Mouse (Mus musculus) c-Kit-negative CD71-positive TER-119-positive erythroid progenitor cells, embryonic 14.5 days (primary cell): ENCODE data around the gene Clcn3.
"Not testable (repeated sequence)": the region's sequence is repeated elsewhere in the genome, so short reads cannot be mapped to it uniquely, and the experiment has no call there.

Experiments used
- DNase-seq: peaks from one replicate; pipeline ENCODE4 v3.0.0-alpha.2; 2013; ENCODE audit warnings: low read depth, low spot score

Clcn3 gene

DNA sequence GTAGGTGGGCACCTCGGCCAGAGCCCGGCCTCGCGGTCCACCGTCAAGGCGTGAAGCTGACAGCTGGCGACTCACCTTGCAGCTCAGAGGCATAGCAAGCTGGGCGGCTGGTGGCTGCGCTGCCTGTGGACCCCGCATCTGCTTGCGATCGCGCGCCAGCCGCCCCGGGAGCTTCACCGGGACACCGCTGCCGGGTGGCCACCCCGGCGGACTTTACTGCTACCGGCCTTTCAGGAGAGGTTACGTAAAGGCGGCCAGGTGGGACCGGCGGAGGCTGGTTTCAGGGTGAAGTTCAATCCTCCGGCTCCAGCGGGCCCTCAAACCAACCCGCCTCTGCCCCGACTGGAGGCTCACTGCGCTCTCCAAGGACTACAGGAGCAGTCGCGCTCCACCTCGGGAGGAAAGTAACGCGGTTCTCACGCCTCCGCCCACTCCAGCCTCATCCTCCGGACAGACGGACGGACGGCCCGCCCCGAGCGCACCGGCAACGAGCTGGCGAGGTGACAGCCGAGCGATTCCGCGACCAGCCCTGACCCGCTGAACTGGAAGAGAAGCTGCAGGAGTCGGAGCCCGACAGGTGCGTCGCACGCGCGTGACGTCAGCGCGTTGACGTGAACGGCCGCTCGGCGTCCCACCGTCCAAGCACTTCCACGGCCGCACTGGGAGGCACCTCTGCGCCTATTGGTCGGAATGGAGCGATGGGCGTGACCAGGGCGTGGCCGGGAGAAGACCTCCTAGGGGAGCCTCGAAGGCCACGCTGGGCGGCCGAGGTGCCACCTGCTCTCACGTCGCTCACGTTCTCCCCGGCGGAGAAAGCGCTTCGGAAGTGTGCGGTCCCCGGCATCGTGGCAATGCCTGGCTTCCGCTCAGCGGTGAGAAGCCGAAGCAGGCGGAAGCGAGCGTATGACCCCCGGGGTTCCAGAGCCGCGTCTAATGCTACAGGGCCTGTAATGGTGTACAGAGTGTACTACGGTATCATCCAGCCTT is at the start of gene Clcn3:
Clcn3 (minus strand) TSS at position 600 of the 987 bp plus-strand sequence.
- peak; percentile 99 for DNase-seq

DNA sequence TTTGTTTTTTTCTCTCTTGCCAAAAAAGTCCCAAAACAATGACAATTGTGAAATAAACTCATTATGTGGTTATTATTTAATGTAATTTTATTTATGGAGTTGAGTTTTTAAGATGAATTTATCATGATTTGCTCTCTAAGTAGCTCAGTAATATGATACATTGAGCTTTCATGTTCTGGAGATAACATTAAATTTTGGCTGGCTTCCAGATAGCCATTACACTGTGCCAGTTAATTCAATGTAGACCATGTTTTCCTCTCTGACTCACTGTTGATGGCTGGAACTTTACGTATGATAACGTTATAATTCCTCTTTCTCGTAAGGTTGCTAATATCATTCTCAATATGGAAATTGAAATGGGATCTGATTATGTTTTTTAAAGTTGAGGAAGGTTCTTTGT is 13.4 kb upstream of the Clcn3 start:
- no peak for DNase-seq

DNA sequence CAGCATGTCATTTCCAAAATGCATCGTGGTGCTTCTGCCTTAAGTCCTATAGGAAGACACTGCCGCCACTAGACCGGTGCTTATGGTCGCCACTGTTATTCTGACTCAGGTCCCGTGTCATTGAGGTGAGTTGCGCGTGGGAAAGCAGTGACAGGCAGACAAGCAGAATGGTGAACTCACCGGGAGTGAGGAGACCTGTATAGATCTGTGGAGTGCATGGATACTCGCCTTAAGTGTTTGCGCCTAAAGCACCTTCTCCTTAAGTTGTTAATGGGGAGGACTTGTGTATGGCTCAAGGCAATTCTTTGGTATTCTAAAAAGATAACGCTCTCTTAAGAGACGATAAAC is 10.5 kb upstream of the Clcn3 start:
- DNase-seq, result no peak

DNA sequence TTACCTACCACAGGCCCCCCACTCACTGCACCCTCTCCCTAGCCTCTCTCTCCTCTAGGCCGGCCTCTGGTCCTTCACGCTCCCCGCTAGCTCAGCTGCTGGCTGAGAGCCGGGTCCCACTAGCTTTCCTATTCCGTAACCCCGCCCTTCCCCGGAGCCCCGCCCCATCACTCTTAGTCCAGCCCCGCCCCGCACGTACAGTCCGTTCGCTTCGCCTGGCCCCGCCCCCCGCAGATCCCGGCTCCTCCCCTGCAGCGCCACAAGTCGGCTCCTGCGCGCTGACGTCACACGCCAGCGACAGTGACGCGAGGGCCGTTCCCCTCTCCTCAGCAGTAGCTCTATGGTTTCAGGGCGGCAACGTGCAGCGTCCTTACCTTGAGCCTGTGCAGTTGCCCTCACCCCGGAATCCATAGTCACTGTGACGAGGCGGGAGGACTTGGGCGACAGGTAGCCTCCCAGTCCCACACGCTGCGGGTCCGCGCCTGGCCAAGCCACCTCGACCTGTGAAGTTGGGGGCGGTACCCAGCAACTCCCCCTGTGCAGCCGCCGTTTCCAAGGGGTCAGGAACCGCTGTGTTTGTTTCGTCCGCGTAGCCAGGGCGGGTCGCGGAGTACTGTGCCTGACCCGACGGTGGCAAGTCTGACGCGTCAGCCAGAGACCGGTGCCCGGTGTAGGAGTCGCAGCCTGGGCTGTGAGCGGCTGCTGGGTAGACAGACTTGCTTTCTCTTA is 10.0 kb upstream of the Clcn3 start, which contains the start of gene Nek1:
Nek1 (plus strand) TSS at position 286 of the 729 bp plus-strand sequence.
- DNase-seq, result peak; percentile 97

- peak; percentile 77 for DNase-seq
Observed at GRCm38 (mm10) chr8:60992561-60992909, 9.4 kb upstream of the Clcn3 start.

DNA sequence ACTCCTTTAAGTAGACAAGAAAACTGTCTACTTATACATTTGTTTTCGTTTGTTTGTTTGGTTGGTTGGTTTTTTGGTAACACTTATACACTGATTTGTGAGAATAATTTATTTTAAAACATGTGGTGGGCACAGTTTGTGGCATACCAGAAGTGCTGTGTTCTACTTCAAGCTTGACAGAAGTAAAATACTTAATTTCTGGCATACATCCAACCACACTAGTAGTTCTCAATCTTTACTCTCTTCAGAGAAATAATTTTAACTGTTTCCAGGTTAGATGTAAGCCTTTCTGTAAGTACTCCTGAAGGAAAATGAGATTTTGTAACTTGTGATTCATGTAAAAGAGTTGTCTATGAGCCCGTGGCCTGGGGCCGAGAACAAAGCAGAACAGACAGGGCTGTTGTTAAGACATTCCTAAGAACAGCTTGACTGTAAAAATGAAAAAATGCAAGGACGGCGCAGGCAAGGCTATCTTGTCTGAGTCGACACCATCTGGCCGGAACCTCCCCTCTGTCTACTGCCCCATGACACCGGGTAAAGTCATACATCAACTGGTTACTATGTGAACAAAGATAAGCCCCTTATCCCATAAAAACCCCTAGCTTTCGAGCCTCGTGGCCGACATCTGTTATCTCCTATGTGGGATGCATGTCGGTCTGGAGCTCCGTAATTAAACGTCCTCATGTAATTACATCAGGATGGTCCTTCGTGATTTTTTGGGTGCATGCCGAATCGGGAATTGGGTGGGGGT is 1.3 kb upstream of the Clcn3 start:
- DNase-seq, result not testable (repeated sequence)

DNA sequence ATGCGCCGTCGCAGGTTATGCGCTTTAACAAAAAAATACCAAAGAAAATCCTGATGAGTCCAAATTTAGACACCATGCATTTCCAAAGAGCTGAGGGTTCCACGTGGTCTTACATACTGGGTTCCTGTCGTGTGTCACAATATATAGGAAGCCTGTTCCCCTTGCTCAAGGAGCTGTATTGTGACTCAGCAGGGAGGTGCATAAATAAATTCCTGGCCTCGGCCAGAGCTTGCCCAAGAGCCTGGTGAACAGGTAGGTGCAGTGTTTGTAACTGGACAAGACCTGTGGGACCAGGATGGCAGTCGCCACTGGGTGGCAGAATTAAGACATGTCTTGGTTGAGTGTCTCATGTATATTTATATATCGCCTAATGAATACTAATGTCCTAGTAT is 584 bp upstream of the Clcn3 start:
- DNase-seq, result peak; percentile 58

DNA sequence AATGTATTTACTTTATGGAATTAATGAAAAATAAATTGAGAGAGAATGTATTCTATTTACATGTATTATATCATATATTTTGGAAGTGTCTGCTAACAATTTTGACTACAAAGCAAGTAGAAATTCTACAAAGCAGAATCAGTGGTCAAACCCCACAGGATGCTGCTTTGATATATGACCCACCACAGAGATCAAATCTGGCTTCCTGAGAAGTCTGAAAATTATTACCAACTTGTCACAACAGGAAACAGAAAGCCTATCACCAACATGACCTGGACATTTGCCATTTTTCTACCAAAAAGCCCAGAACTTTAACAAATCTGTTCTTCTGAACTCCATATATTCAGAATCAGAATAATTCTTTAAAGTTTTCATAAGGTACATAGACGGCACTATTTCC is 1.7 kb downstream of the Clcn3 start:
- DNase-seq, result no peak

- DNase-seq, result no peak
Observed at GRCm38 (mm10) chr8:60978496-60978895, 4.6 kb downstream of the Clcn3 start.

GRCm38 (mm10) chr8:60976818-60977217 is 6.3 kb downstream of the Clcn3 start:
- DNase-seq, result no peak

DNA sequence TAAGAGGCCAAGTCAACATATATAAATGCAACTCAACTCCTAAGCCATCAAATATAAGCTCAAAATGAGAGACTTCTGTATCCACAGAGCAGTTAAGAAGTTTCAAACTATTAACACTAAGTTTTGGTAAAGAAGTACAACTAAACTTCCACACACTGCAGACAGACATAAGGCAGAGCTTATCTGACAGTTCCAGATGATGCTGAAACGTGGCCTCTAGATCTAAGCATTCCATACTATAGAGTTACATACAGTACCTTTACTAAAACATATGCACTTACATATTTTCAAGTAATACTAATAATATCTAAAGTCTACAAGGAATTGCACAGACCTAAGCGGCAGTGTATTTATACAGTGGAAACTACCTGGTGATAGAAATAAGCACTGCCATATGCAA is 8.3 kb downstream of the Clcn3 start:
- no peak for DNase-seq

DNA sequence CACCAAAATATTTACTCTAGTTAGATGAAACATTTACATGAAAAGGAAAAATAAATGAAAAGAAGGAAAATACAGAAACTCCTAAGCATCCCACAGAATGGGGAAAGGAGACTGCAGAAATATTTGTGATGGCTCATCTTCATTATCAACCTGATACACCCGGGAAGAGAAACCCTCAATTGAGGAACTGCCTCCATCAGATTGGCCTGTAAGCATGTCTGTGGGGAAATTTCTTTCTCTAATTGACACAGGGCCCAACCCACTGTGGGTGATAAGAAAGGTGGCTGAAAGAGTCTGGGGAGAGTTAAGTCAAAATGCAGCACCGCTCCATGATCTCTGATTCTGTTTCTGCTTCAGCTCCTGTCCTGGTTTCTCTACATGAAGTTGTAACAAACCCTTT is 9.7 kb downstream of the Clcn3 start:
- DNase-seq, result no peak

DNA sequence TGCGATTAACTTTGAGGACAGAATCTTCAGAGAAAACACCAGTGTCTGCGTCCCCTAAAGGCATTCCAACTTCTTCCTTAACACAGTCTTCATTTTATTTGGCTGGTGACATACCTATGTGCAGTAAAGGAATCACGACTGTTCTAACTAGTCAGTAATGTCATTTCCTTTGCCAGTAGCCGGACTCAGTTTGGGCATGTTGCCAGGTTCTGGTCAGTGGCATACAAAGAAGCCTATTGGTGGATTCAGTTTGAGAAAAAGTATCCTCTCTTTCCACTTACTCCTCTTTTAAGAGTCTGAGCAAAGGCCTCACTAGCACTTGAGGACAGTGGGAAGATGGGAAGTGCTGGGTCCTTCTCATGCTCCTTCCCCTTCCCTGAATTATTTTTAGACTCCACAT is 11.3 kb downstream of the Clcn3 start:
- no peak for DNase-seq

DNA sequence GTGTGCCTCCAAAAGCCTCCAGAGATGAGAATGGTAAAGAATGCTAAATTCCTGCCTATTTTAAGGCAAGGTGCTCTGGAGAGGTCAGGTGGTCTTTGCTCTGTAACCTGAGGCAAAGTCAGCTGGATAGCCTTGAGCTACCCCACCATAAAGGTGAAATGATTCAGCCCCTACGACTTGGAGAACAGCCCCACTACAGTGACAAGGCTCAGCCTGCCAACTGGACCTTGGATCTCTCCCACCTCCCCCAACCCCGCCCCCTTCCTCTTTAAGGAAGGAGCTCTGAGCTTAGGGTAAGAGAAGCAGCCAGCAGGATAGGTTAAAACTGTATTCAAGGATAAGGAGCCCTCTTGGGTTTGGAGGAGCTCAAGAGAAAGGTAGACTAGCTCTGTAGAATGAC is 14.0 kb downstream of the Clcn3 start:
- no peak for DNase-seq

- DNase-seq, result no peak
Observed at GRCm38 (mm10) chr8:60965741-60966140, 17.4 kb downstream of the Clcn3 start.

DNA sequence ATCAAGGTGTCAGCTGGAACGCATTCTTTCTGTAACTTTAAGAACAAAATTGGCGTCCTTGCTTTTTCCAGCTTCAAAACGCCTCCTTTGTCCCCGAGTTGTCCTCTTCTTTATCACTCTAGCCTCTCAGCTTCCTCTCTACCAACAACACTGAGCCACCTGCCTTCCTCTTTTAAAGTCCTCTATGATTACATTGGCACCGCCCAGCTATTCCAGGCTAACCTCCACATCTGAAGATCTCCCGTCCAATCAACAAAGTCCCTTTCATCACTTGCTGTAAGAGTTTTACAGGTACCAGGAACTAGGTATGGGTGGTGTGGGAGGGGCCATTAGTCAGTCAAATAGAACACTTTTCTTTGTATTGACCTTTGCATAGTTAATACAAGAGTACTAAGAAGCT is 17.8 kb downstream of the Clcn3 start:
- no peak for DNase-seq

DNA sequence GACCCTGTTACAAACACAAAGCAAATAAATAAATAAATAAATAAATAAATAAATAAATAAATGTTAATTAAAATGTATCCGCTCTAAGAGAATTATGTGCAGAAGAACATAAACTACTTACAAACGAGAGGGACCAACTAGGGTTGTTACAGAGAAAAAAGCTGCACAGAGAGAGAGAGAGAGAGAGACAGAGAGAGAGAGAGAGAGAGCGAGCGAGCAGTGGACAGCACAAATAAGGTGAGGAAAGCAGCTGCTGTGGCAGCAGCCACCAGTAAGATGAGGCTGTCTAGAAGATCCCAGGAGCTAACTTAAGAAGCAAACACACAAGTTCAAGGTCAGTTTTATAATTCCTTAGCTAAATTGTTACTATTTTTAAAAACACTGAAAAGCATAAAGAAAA is 18.6 kb downstream of the Clcn3 start:
- DNase-seq, result no peak

DNA sequence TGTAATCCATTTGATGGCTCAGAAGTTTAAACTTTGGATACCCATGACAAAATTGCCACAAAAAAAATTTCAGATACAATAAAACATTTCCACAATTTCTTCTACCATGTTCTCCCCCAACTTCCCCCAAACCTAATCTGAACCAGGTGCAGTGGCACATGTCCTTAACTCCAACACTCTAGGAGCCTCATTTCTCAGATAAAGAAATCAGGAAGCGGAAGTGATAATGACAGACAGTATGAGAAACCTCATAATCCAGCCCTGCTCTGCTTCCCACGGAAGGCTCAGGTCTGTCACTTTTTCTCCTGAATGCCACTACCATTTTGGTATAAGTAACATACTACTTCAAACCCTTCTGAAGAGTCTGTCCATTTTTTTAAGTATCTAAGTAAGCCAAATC is 19.2 kb downstream of the Clcn3 start:
- no peak for DNase-seq

GRCm38 (mm10) chr8:60962763-60963162 is 20.3 kb downstream of the Clcn3 start:
- DNase-seq, result no peak

GRCm38 (mm10) chr8:60956847-60957246 is 26.3 kb downstream of the Clcn3 start:
- peak; percentile 72 for DNase-seq

DNA sequence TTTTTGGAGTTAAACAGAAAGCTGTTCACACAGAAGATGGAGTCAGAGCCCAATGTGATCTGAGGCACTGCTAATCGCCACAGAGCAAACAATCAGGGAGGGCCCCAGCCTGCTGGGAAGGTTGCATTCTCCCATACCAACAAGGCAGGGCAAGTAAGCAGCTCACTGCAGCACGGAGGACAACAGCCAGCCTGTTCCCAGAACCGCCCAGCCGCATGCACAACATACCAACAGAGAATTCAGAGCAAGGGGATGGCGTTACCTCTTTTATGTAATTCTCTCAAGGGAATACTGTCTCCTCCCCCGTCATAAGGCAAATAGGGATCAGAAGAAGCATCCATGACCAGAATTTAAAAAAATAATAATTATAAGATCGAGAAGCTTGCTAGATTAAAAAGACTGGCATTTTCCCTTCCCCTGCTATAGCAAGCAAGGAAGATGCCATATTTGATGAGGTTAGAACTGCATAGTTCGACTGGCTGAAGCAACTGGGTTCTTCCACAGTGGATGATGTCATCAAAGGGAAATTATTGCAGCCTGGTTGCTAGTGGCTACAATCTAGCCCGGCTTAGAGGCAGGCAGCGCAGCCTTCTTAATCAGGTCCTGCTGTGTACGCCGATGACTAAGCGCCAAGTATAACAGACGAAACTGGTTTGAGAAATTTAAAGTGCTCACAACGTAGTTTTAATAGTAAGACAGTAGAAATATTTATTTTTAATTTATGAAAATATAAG is 28.7 kb downstream of the Clcn3 start:
- peak; percentile 93 for DNase-seq
